Comparison of ENCODE assay signal across 13 mouse cellular contexts in the genomic region with DNA sequence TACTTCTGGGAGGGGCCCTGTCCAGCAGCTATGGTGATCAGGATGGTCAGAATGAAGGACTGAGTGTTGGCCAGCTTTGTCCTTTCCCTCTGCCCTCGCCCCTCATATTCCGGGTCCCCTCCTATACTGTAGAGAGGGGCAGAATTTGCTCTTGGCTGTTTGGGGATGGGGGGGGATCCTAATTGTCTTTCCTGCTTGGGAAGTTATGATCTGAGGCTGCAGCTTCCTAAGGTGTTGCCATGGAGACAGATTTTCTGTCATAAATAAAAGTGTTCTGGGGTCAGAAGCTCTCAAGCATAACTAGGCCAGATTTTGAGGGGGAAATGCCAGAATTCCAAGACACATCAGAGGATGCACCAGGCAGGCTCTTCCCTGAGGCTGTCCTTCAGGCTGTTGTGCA. TPM values are rescaled to one million over a fixed set of nuclear protein-coding genes. Genes with fewer than 3 reads are reported as not detected.
A peak's percentile ranks its signal among the peaks of the same experiment; 100 is the strongest.
DNase-seq lines count a peak whose midpoint lies in the region; ATAC-seq and TF ChIP-seq lines count a peak whose summit lies in the region.
"Had no signal": no experiment of that assay in that cellular context is flagged by ENCODE, and none has a peak within 500 bp of the region (broad histone marks: within the 10 kb centered on the region; RNA-seq: fewer than 3 reads in every experiment).

No protein-coding gene starts in this region.

- H3K27me3 ChIP-seq in hindbrain, embryonic 13.5 days: no peaks in the 10 kb centered on the region
- no peaks in the 10 kb centered on the region for H3K27me3 ChIP-seq in hindbrain, embryonic 10.5 days (ENCODE audit: insufficient read depth, poor library complexity, severe bottlenecking)
- H3K27me3 ChIP-seq in lung, embryonic 16.5 days (ENCODE audit: control insufficient read depth, insufficient read depth, low read depth, low read length): no peaks in the 10 kb centered on the region
- no peaks in the 10 kb centered on the region for H3K27me3 ChIP-seq in hindbrain, embryonic 16.5 days (replicated peaks; ENCODE audit: control insufficient read depth, insufficient read depth, low read length)
- H3K27me3 ChIP-seq in stomach, embryonic 16.5 days (ENCODE audit: control insufficient read depth, insufficient read depth, low read length): no peaks in the 10 kb centered on the region
- H3K27me3 ChIP-seq in thymus, adult 2 months (ENCODE audit: control insufficient read depth, insufficient read depth, low read length): no peaks in the 10 kb centered on the region
- H3K27me3 ChIP-seq: limb, embryonic 13.5 days had no signal

- H3K36me3 ChIP-seq in hindbrain, embryonic 13.5 days: no peaks in the 10 kb centered on the region
- H3K36me3 ChIP-seq in hindbrain, embryonic 10.5 days: no peaks in the 10 kb centered on the region
- H3K36me3 ChIP-seq in lung, embryonic 16.5 days (ENCODE audit: control insufficient read depth, insufficient read depth, low read length): no peaks in the 10 kb centered on the region
- no peaks in the 10 kb centered on the region for H3K36me3 ChIP-seq in hindbrain, embryonic 16.5 days (ENCODE audit: control insufficient read depth, insufficient read depth, low read length)
- no peaks in the 10 kb centered on the region for H3K36me3 ChIP-seq in stomach, embryonic 16.5 days (ENCODE audit: control insufficient read depth, insufficient read depth, low read length)
- H3K36me3 ChIP-seq in thymus, adult 2 months (ENCODE audit: control insufficient read depth, insufficient read depth, low read length): no peaks in the 10 kb centered on the region
- H3K36me3 ChIP-seq: G1E; limb, embryonic 13.5 days had no signal

- H3K9me3 ChIP-seq in hindbrain, embryonic 13.5 days: no peaks in the 10 kb centered on the region
- H3K9me3 ChIP-seq in hindbrain, embryonic 10.5 days: no peaks in the 10 kb centered on the region
- no peaks in the 10 kb centered on the region for H3K9me3 ChIP-seq in lung, embryonic 16.5 days (ENCODE audit: control insufficient read depth, low read length)
- H3K9me3 ChIP-seq in hindbrain, embryonic 16.5 days (ENCODE audit: control insufficient read depth, low read length): no peaks in the 10 kb centered on the region
- H3K9me3 ChIP-seq in stomach, embryonic 16.5 days (replicated peaks; ENCODE audit: control insufficient read depth, low read length): no peaks in the 10 kb centered on the region
- H3K9me3 ChIP-seq: G1E; limb, embryonic 13.5 days had no signal

- H3K4me3 ChIP-seq in hindbrain, embryonic 13.5 days: no peak overlapping the region
- H3K4me3 ChIP-seq in hindbrain, embryonic 10.5 days: no peak overlapping the region
- H3K4me3 ChIP-seq in lung, embryonic 16.5 days (ENCODE audit: low read length): no peak overlapping the region
- no peak overlapping the region for H3K4me3 ChIP-seq in hindbrain, embryonic 16.5 days (ENCODE audit: low read length)
- no peak overlapping the region for H3K4me3 ChIP-seq in stomach, embryonic 16.5 days (replicated peaks; ENCODE audit: low read length)
- H3K4me3 ChIP-seq in thymus, adult 2 months (ENCODE audit: control insufficient read depth, insufficient read depth, low read length): no peak overlapping the region
- H3K4me3 ChIP-seq: heart, adult 2 months; limb, embryonic 13.5 days had no signal

- TF ChIP-seq CTCF in thymus, adult 2 months (IDR thresholded peaks at IDR 0.05; ENCODE audit: borderline replicate concordance, control insufficient read depth, extremely low read depth, insufficient read depth, low read length, poor library complexity): no peak

- peaks cover 22% of the 10 kb centered on the region for H3K4me1 ChIP-seq in hindbrain, embryonic 13.5 days (replicated peaks)
- H3K4me1 ChIP-seq in hindbrain, embryonic 10.5 days (replicated peaks): peaks cover 20% of the 10 kb centered on the region
- H3K4me1 ChIP-seq in lung, embryonic 16.5 days (replicated peaks; ENCODE audit: control insufficient read depth, insufficient read depth, low read length): peaks cover 34% of the 10 kb centered on the region
- peaks cover 11% of the 10 kb centered on the region for H3K4me1 ChIP-seq in hindbrain, embryonic 16.5 days (ENCODE audit: control insufficient read depth, insufficient read depth, low read depth, low read length)
- peaks cover 24% of the 10 kb centered on the region for H3K4me1 ChIP-seq in stomach, embryonic 16.5 days (ENCODE audit: control insufficient read depth, insufficient read depth, low read length)
- no peaks in the 10 kb centered on the region for H3K4me1 ChIP-seq in thymus, adult 2 months (replicated peaks; ENCODE audit: control insufficient read depth, insufficient read depth, low read length)

- 64% methylated on average over 2 of the region's 2 CpGs for WGBS in hindbrain, embryonic 13.5 days
- 84% methylated on average over 2 of the region's 2 CpGs for WGBS in hindbrain, embryonic 10.5 days
- WGBS in lung, embryonic 16.5 days: 49% methylated on average over 2 of the region's 2 CpGs
- WGBS in hindbrain, embryonic 16.5 days: 58% methylated on average over 2 of the region's 2 CpGs
- WGBS in stomach, embryonic 16.5 days: 66% methylated on average over 2 of the region's 2 CpGs
- WGBS in thymus, adult 2 months: 93% methylated on average over 2 of the region's 2 CpGs

- 0 out of 2 replicates have a peak overlapping the region, but pooled peaks have one; percentile 25 for H3K27ac ChIP-seq in hindbrain, embryonic 13.5 days
- no peak overlapping the region for H3K27ac ChIP-seq in hindbrain, embryonic 10.5 days
- peak overlapping the region; percentile 43 for H3K27ac ChIP-seq in lung, embryonic 16.5 days (ENCODE audit: low read length)
- H3K27ac ChIP-seq in hindbrain, embryonic 16.5 days (ENCODE audit: low read depth, low read length): peak overlapping the region; percentile 2; the same call in 1 of the 2 replicates
- no peak overlapping the region for H3K27ac ChIP-seq in stomach, embryonic 16.5 days (ENCODE audit: low read length)
- H3K27ac ChIP-seq in thymus, adult 2 months (ENCODE audit: control insufficient read depth, insufficient read depth, low read length): no peak overlapping the region
- H3K27ac ChIP-seq: heart, adult 2 months; limb, embryonic 13.5 days had no signal

- DNase-seq in hindbrain, embryonic 10.5 days (ENCODE audit: low spot score): no peak
- DNase-seq in lung, postnatal 36 days: no peak
- no peak for DNase-seq in thymus, adult 2 months
- DNase-seq: adrenal gland, adult 8-10 months; cerebellum, adult 9-10 months; heart, adult 2 months; right cerebral cortex, postnatal 14 days had no signal

- no peak for TF ChIP-seq POLR2A in thymus, adult 2 months (IDR thresholded peaks at IDR 0.05; ENCODE audit: control insufficient read depth, extremely low read depth, insufficient read depth, low read length, poor library complexity)

- no peak overlapping the region for H3K4me2 ChIP-seq in hindbrain, embryonic 13.5 days
- H3K4me2 ChIP-seq in lung, embryonic 16.5 days (ENCODE audit: low read depth, low read length): no peak overlapping the region
- H3K4me2 ChIP-seq in hindbrain, embryonic 16.5 days (ENCODE audit: low read length): no peak overlapping the region
- no peak overlapping the region for H3K4me2 ChIP-seq in stomach, embryonic 16.5 days (ENCODE audit: low read depth, low read length)
- H3K4me2 ChIP-seq: limb, embryonic 13.5 days had no signal

- no peak for ATAC-seq in hindbrain, embryonic 13.5 days (ENCODE audit: low FRiP score)
- no peak for ATAC-seq in lung, embryonic 16.5 days (ENCODE audit: low read depth)
- peak; percentile 69 for ATAC-seq in hindbrain, embryonic 16.5 days
- no peak for ATAC-seq in stomach, embryonic 16.5 days (ENCODE audit: insufficient read depth, low FRiP score)

- 0 out of 2 replicates have a peak overlapping the region, but pooled peaks have one; percentile 19 for H3K9ac ChIP-seq in hindbrain, embryonic 13.5 days
- no peak overlapping the region for H3K9ac ChIP-seq in lung, embryonic 16.5 days (ENCODE audit: low read length)
- H3K9ac ChIP-seq in hindbrain, embryonic 16.5 days (ENCODE audit: low read depth, low read length): no peak overlapping the region
- H3K9ac ChIP-seq in stomach, embryonic 16.5 days (ENCODE audit: low read length): peak overlapping the region; percentile 32; the same call in 1 of the 2 replicates
- H3K9ac ChIP-seq: limb, embryonic 13.5 days had no signal

RNA-seq across cellular contexts. Expression of a gene that starts 31.6 kb away (rescaled TPM):
- 13.7 and 14.5 TPM in 2 replicates for polyA plus RNA-seq in hindbrain, embryonic 13.5 days (2015; fragmentation: Nextera tagmentation; extraction: Ambion mirVana)
- 10.4 and 12.8 TPM in 2 replicates for polyA plus RNA-seq in hindbrain, embryonic 10.5 days (2016; fragmentation: Nextera tagmentation; extraction: Ambion mirVana)
- 56.7 and 58.2 TPM in 2 replicates for polyA plus RNA-seq in lung, embryonic 16.5 days (2015; fragmentation: Nextera tagmentation; extraction: Ambion mirVana)
- polyA plus RNA-seq in hindbrain, embryonic 16.5 days (2015; fragmentation: Nextera tagmentation; extraction: Ambion mirVana): 26.2 and 33.4 TPM in 2 replicates
- polyA plus RNA-seq in stomach, embryonic 16.5 days (2015; fragmentation: Nextera tagmentation; extraction: Ambion mirVana): 48.5 and 52.3 TPM in 2 replicates
- polyA plus RNA-seq in thymus, adult 2 months (2012; rRNA removed): 10.7 and 12.6 TPM in 2 replicates
- polyA plus RNA-seq: G1E had no signal

Comparison
In these comparisons a context has a peak if more than half of its experiments do, and no peak if none do; other contexts are left out.
1. H3K27ac ChIP-seq: peak in hindbrain, embryonic 13.5 days (single experiment), lung, embryonic 16.5 days (single experiment) and hindbrain, embryonic 16.5 days (single experiment); none in hindbrain, embryonic 10.5 days (single experiment), stomach, embryonic 16.5 days (single experiment) and thymus, adult 2 months (single experiment).
2. H3K9ac ChIP-seq: peak in hindbrain, embryonic 13.5 days (single experiment) and stomach, embryonic 16.5 days (single experiment); none in lung, embryonic 16.5 days (single experiment) and hindbrain, embryonic 16.5 days (single experiment).